Mouse (Mus musculus): ENCODE results near the gene Chek2. TPM values are rescaled to one million over a fixed set of nuclear protein-coding genes. Genes with fewer than 3 reads are reported as not detected.

The Chek2 gene
- 13.1 and 14.3 TPM in 2 replicates for polyA plus RNA-seq (2015; fragmentation: Nextera tagmentation; extraction: Ambion mirVana)

DNA sequence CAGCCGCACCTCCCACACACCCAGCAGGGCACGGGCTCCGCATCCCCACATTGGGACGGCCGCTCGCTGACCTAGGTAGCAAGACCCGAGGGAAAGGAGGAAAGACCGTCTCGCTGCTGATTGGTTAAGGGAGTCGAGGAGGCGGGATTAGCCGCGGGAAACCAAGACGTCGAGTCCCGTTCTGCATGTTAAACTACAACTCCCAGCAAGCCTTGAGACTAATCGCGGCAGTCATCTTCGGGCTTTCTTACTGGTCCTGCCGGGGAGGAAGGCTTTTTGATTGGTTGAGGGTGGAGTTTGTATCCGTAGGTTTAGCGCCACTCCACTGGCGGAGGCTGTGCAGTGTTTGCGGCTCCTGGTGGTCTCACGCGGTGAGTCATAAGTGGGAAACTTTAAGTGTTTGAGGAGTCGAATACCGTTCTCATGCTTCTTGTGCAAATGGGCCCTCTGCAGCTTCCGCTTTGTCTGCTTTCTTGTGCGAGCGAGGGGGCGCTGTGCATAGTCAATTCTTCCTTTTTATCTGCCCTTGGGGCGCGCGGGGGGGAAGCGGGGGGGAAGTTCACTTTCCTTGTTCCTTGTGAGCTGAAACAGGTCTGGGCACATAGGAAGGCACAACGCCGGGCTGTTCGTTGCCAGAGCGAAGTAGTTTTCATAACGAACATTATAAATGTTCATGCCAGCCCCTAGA lies at the start of gene Chek2, which contains the start of gene Hscb:
Gene Chek2 (plus strand): TSS at position 302 of the 688 bp plus-strand sequence.
Gene Hscb (minus strand): TSS at position 100 of the 688 bp plus-strand sequence.
- no peaks in the 10 kb centered on the region for H3K9me3 ChIP-seq
- peak within 1 kb of the TSS; percentile 87 for H3K4me3 ChIP-seq
- WGBS, result under 1% methylated on average over 41 of the region's 41 CpGs
- H3K36me3 ChIP-seq, result no peaks in the 10 kb centered on the region
- H3K27me3 ChIP-seq, result no peaks in the 10 kb centered on the region
- H3K4me1 ChIP-seq, result peaks cover 14% of the 10 kb centered on the region
- H3K27ac ChIP-seq (replicated peaks), result peak within 1 kb of the TSS; percentile 77
- H3K9ac ChIP-seq (replicated peaks), result peak within 1 kb of the TSS; percentile 77
- ATAC-seq (replicated peaks), result peak; percentile 99
- peak within 1 kb of the TSS; percentile 86 for H3K4me2 ChIP-seq (replicated peaks)

DNA sequence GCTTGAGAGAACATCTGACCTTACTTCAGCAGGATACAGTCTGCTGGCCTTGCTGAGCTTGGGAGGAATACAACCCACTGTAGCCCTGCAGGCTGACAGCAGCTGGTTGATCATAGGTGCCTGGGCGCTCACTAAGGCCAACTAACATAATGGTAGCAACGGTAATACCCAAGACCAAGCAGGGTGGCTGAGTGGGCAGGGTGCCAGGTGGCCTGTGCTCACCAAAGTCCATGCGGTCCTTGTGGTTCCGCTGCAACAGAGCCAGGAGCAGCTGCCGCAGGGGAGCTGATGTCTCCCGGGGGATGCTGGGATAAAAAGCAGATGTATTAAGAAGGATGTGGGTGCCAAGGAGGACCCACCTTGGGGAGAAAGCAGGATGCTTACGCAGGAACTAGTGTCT lies 45.4 kb upstream of the Chek2 start:
- WGBS, result 95% methylated on average over 7 of the region's 7 CpGs
- no peak overlapping the region for H3K4me2 ChIP-seq (replicated peaks)
- H3K27me3 ChIP-seq, result no peaks in the 10 kb centered on the region
- no peak for ATAC-seq (replicated peaks)
- H3K36me3 ChIP-seq, result peaks cover 98% of the 10 kb centered on the region
- no peaks in the 10 kb centered on the region for H3K4me1 ChIP-seq
- H3K9me3 ChIP-seq, result no peaks in the 10 kb centered on the region
- H3K9ac ChIP-seq (replicated peaks), result no peak overlapping the region
- H3K4me3 ChIP-seq, result no peak overlapping the region
- no peak overlapping the region for H3K27ac ChIP-seq (replicated peaks)

DNA sequence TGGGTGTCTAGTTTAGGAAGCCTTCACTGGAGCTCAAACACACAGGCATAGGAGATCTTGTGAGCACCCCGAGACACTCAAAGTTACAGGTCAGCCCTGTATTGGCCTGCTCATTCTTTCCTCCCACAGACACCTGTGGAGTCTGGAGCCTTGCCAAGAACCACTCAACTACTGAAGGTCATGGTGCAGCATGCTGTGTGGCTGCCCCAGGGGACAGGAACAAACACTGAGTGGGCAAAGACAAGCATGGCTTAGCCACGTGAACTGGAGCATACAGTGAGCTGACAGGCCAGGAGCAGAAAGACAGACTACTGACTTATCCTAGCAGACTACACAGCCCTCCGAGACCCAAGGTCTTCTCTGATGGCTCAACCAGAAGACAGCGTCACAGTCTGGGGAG lies 42.1 kb upstream of the Chek2 start:
- WGBS, result 66% methylated on average over 4 of the region's 4 CpGs
- Histone ChIP-seq H3K4me2 (replicated peaks) (no peak overlapping the region), H3K9ac (replicated peaks) (no peak overlapping the region), H3K27ac (replicated peaks) (no peak overlapping the region), H3K4me1 (peaks cover 12% of the 10 kb centered on the region; the same call in 1 of the 2 replicates), H3K27me3 (no peaks in the 10 kb centered on the region), H3K36me3 (peaks cover 79% of the 10 kb centered on the region), H3K4me3 (no peak overlapping the region), H3K9me3 (no peaks in the 10 kb centered on the region)
- no peak for ATAC-seq (replicated peaks)

- H3K36me3 ChIP-seq, result peaks cover 57% of the 10 kb centered on the region
- no peaks in the 10 kb centered on the region for H3K27me3 ChIP-seq
- no peak for ATAC-seq (replicated peaks)
These were observed 38.6 kb upstream of the Chek2 start for GRCm38 (mm10) chr5:110801036-110801624.

DNA sequence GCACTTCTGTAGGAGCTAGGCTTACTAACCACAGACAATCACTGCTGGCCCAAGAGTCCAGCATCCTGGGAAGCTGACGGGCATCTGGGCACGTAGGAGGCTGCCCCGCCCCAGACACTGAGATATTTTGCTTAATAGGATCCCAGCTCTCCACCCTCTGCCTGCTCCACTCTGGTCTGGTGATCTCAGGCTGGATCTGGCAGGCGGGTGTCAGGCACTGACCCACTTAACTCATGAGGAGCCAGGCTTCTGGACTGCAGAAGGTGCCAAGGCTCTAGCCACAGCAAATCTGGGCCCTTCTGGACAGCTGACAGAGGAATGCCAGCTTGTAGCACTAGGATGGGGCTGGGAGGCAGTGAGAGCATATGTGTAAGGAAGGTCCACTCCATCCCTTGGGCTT lies 37.6 kb upstream of the Chek2 start:
- Histone ChIP-seq H3K27ac (replicated peaks) (no peak overlapping the region), H3K36me3 (peaks cover 47% of the 10 kb centered on the region), H3K4me2 (replicated peaks) (no peak overlapping the region), H3K4me3 (no peak overlapping the region), H3K27me3 (no peaks in the 10 kb centered on the region), H3K9ac (replicated peaks) (0 out of 2 replicates have a peak overlapping the region, but pooled peaks have one; percentile 4), H3K4me1 (peaks cover 47% of the 10 kb centered on the region), H3K9me3 (no peaks in the 10 kb centered on the region)
- no peak for ATAC-seq (replicated peaks)
- 89% methylated on average over 4 of the region's 4 CpGs for WGBS

More at GRCm38 (mm10) chr5:110801036-110801624, 38.6 kb upstream of the Chek2 start:
- 92% methylated on average over 3 of the region's 3 CpGs for WGBS
- Histone ChIP-seq H3K27ac (replicated peaks) (no peak overlapping the region), H3K4me1 (peaks cover 36% of the 10 kb centered on the region), H3K9ac (replicated peaks) (no peak overlapping the region), H3K4me3 (no peak overlapping the region), H3K4me2 (replicated peaks) (no peak overlapping the region), H3K9me3 (no peaks in the 10 kb centered on the region)

DNA sequence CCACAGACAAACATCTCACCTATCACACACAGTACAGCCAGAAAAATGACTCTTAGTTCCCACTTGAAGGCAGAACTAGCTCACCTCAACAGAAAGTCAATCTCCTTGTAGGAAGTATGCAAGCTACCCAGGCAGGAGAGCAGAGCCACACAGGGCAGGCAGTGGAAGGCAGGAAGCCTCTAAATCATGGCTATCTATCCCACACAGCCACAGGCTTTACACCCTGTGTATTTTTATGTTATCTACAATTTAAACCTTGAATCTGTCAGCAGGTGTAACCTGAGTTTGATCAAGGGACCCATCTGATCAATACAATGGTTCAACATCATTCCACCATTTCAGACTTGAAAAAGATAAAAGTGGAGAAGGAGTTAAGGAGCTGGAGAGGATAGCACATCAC lies 37.0 kb upstream of the Chek2 start:
- Histone ChIP-seq H3K4me3 (no peak overlapping the region), H3K27ac (replicated peaks) (no peak overlapping the region), H3K9me3 (no peaks in the 10 kb centered on the region), H3K9ac (replicated peaks) (no peak overlapping the region), H3K4me1 (peaks cover 53% of the 10 kb centered on the region), H3K36me3 (peaks cover 41% of the 10 kb centered on the region), H3K27me3 (no peaks in the 10 kb centered on the region), H3K4me2 (replicated peaks) (no peak overlapping the region)
- ATAC-seq (replicated peaks), result no peak

DNA sequence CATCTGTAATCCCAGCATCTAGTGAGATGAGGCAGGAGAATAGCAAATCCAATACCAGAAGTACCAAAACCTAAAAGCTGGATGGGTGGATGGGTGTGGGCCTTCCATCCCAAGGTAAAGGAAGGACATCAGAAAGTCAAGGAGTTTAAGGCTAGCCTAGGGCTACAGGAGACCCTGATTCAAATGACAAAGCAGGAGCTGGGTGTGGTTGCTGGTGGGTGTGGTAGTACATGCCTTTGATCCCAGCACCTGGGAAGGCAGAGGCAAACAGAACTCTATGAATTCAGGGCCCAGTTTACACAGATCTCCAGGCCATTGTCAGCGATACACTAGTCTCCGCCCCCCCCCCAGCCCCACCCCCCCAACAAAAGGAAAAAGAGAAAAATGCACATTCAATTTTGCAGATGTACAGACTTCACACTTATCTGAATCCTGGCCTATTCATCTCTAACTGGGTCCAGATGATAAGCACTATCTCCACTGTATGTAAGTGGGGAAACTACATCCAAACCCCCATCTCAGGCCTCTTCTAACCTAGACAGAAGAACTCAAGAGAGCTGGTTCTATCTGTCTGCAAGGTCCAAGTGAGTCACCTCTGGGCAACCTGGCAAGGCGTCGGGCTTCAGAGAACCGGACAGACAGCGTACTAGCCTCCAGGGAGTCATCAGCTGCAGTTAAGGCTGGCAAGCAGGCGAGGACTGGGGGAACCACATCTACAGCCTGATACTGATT lies 35.6 kb upstream of the Chek2 start:
- no peaks in the 10 kb centered on the region for H3K9me3 ChIP-seq
- H3K27ac ChIP-seq (replicated peaks), result no peak overlapping the region
- no peak overlapping the region for H3K4me3 ChIP-seq
- no peaks in the 10 kb centered on the region for H3K27me3 ChIP-seq
- WGBS, result 91% methylated on average over 7 of the region's 7 CpGs
- H3K9ac ChIP-seq (replicated peaks), result no peak overlapping the region
- H3K4me1 ChIP-seq, result peaks cover 67% of the 10 kb centered on the region
- peaks cover 27% of the 10 kb centered on the region; the same call in 1 of the 2 replicates for H3K36me3 ChIP-seq
- no peak for ATAC-seq (replicated peaks)
- H3K4me2 ChIP-seq (replicated peaks), result no peak overlapping the region

- peak overlapping the region; percentile 30; the same call in 1 of the 2 replicates for H3K9ac ChIP-seq (replicated peaks)
- H3K27me3 ChIP-seq, result no peaks in the 10 kb centered on the region
These were observed 33.6 kb upstream of the Chek2 start for GRCm38 (mm10) chr5:110806154-110806553.

GRCm38 (mm10) chr5:110806676-110807075 lies 33.1 kb upstream of the Chek2 start:
- peak overlapping the region; percentile 30 for H3K9ac ChIP-seq (replicated peaks)
- no peak overlapping the region for H3K27ac ChIP-seq (replicated peaks)
- H3K27me3 ChIP-seq, result no peaks in the 10 kb centered on the region
- 93% methylated on average over 1 of the region's 1 CpGs for WGBS
- peaks cover 16% of the 10 kb centered on the region; the same call in 1 of the 2 replicates for H3K36me3 ChIP-seq
- H3K9me3 ChIP-seq, result no peaks in the 10 kb centered on the region
- ATAC-seq (replicated peaks), result no peak
- peaks cover 61% of the 10 kb centered on the region for H3K4me1 ChIP-seq
- peak overlapping the region; percentile 95 for H3K4me2 ChIP-seq (replicated peaks)
- peak overlapping the region; percentile 10; the same call in 1 of the 2 replicates for H3K4me3 ChIP-seq

More at GRCm38 (mm10) chr5:110806154-110806553, 33.6 kb upstream of the Chek2 start:
- 90% methylated on average over 4 of the region's 4 CpGs for whole genome bisulfite sequencing
- Histone ChIP-seq H3K9me3 (no peaks in the 10 kb centered on the region), H3K27ac (replicated peaks) (no peak overlapping the region), H3K4me2 (replicated peaks) (0 out of 2 replicates have a peak overlapping the region, but pooled peaks have one; percentile 95), H3K4me3 (no peak overlapping the region), H3K4me1 (peaks cover 65% of the 10 kb centered on the region), H3K36me3 (peaks cover 16% of the 10 kb centered on the region; the same call in 1 of the 2 replicates)
- no peak for ATAC-seq (replicated peaks)

- Histone ChIP-seq H3K9ac (replicated peaks) (peak overlapping the region; percentile 96), H3K36me3 (peaks cover 14% of the 10 kb centered on the region; the same call in 1 of the 2 replicates), H3K4me3 (peak overlapping the region; percentile 85), H3K27me3 (no peaks in the 10 kb centered on the region), H3K4me1 (peaks cover 58% of the 10 kb centered on the region), H3K27ac (replicated peaks) (no peak overlapping the region), H3K4me2 (replicated peaks) (peak overlapping the region; percentile 95), H3K9me3 (no peaks in the 10 kb centered on the region)
- 84% methylated on average over 4 of the region's 4 CpGs for WGBS
- no peak for ATAC-seq (replicated peaks)
These were observed 32.3 kb upstream of the Chek2 start for GRCm38 (mm10) chr5:110807453-110807852.

- Histone ChIP-seq H3K27me3 (no peaks in the 10 kb centered on the region), H3K9ac (replicated peaks) (peak overlapping the region; percentile 96), H3K4me1 (peaks cover 54% of the 10 kb centered on the region), H3K36me3 (peaks cover 12% of the 10 kb centered on the region; the same call in 1 of the 2 replicates), H3K27ac (replicated peaks) (peak overlapping the region; percentile 92; the same call in 1 of the 2 replicates), H3K9me3 (no peaks in the 10 kb centered on the region), H3K4me3 (peak overlapping the region; percentile 85), H3K4me2 (replicated peaks) (peak overlapping the region; percentile 95)
- 6% methylated on average over 14 of the region's 14 CpGs for WGBS
- peak; percentile 17; the same call in 1 of the 2 replicates for ATAC-seq (replicated peaks)
These were observed 31.6 kb upstream of the Chek2 start for GRCm38 (mm10) chr5:110808061-110808631.

Measured in forebrain, embryonic 15.5 days (tissue).